Mouse (Mus musculus) gastrocnemius, adult 8-10 months (tissue): ENCODE measurements around the gene Zswim1. TPM values are rescaled to one million over a fixed set of nuclear protein-coding genes. Genes with fewer than 3 reads are reported as not detected.
"Not testable (repeated sequence)": the region's sequence is repeated elsewhere in the genome, so short reads cannot be mapped to it uniquely, and the experiment has no call there.

ENCODE experiments used
- DNase-seq, 2 experiments: peaks; one replicate each; pipeline ENCODE4 v3.0.0; 2022; ENCODE audit warnings: low spot score in 2 of 2
- total RNA-seq, 4 experiments: library from RNA; stranded (reverse); gene quantifications; 2 replicates each; pipeline ENCODE4 v1.2.4; 2022

Gene Zswim1
- total RNA-seq, 4 experiments from 2014 or later, result 4.7 to 5.3 (median 5.0) TPM

GRCm38 (mm10) chr2:164792400-164793190 lies 29.9 kb upstream of the Zswim1 start:
- no peak for DNase-seq

GRCm38 (mm10) chr2:164793236-164793635 lies 29.2 kb upstream of the Zswim1 start:
- DNase-seq, result peak; percentile 44 to 55

- no peak for DNase-seq
Observed at GRCm38 (mm10) chr2:164793772-164794171, 28.7 kb upstream of the Zswim1 start.

- DNase-seq, result peak; percentile 69 to 80
Observed at GRCm38 (mm10) chr2:164794293-164794692, 28.2 kb upstream of the Zswim1 start.

- DNase-seq, result no peak
Observed at GRCm38 (mm10) chr2:164795868-164796267, 26.6 kb upstream of the Zswim1 start.

GRCm38 (mm10) chr2:164798554-164798953 lies 23.9 kb upstream of the Zswim1 start:
- DNase-seq, result not testable (repeated sequence)

- no peak for DNase-seq
Observed at GRCm38 (mm10) chr2:164800252-164801004, 22.1 kb upstream of the Zswim1 start.

- no peak for DNase-seq
Observed at GRCm38 (mm10) chr2:164803201-164803920, 19.1 kb upstream of the Zswim1 start.

GRCm38 (mm10) chr2:164803921-164804313 lies 18.6 kb upstream of the Zswim1 start:
- DNase-seq, result no peak

GRCm38 (mm10) chr2:164804533-164805331 lies 17.8 kb upstream of the Zswim1 start, which contains the start of the genes Acot8 and Zswim3:
Gene Acot8, minus strand, starts transcription at chr2:164804882.
Gene Zswim3, plus strand, starts transcription at chr2:164805098.
- peak; percentile 97 for DNase-seq

GRCm38 (mm10) chr2:164805332-164805718 lies 17.2 kb upstream of the Zswim1 start:
- DNase-seq, result no peak

GRCm38 (mm10) chr2:164806614-164807013 lies 15.9 kb upstream of the Zswim1 start:
- DNase-seq, result no peak

GRCm38 (mm10) chr2:164813557-164813956 lies 8.9 kb upstream of the Zswim1 start:
- DNase-seq, result no peak

GRCm38 (mm10) chr2:164815348-164815747 lies 7.1 kb upstream of the Zswim1 start:
- DNase-seq, result no peak

GRCm38 (mm10) chr2:164815821-164816220 lies 6.7 kb upstream of the Zswim1 start:
- DNase-seq, result no peak

- no peak for DNase-seq
Observed at GRCm38 (mm10) chr2:164817206-164817605, 5.3 kb upstream of the Zswim1 start.

- no peak for DNase-seq
Observed at GRCm38 (mm10) chr2:164817703-164818102, 4.8 kb upstream of the Zswim1 start.

- no peak for DNase-seq
Observed at GRCm38 (mm10) chr2:164821060-164821459, 1.4 kb upstream of the Zswim1 start.

- DNase-seq, result no peak
Observed at GRCm38 (mm10) chr2:164823181-164823585, 697 bp downstream of the Zswim1 start.

GRCm38 (mm10) chr2:164823969-164824368 lies 1.5 kb downstream of the Zswim1 start:
- DNase-seq, result no peak

GRCm38 (mm10) chr2:164825521-164825920 lies 3.0 kb downstream of the Zswim1 start:
- no peak for DNase-seq
